Mouse (Mus musculus): ENCODE results near the gene Mta1. TPM values are rescaled to one million over a fixed set of nuclear protein-coding genes. Genes with fewer than 3 reads are reported as not detected.

Mta1 gene
- polyA plus RNA-seq, 1 experiment from 2014 or later, result 4.9 TPM

DNA sequence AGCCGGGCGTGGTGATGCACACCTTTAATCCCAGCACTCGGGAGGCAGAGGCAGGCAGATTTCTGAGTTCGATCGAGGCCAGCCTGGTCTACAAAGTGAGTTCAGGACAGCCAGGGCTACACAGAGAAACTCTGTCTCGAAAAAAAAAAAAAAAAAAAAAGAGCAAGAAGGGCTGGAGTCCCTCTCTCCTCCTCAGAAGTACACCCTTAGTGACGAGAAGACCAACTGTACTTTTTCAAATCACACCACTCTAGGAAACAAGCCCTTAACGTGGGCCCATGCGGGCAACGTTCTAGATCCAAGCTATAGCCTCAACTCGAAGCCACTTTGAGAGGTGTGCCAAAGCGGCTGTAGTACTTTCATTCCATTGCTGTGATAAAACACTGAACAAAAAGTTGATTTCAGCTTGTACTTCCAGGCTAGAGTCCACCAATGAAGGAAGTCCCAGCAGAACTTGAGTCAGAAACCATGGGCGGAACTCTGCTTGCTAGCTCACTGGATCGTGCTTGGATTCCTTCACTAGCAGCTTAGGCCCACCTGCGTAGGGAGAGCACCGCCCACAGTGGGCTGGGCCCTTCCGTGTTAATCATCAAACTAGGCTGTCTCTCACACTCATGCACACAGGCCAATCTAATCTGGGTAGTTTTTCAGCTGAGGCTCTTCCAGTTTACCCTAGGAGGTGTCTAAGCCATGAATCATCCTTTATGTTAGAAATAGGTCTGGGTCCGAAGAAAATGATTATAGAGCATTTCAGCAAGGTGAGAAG is 79.1 kb downstream of the Mta1 start:
- Histone ChIP-seq H3K4me3 (ENCODE audit: low read depth, low read length) (no peak overlapping the region), H3K4me2 (replicated peaks; ENCODE audit: low read depth) (no peak overlapping the region), H3K36me3 (ENCODE audit: control insufficient read depth, insufficient read depth, low read length) (no peaks in the 10 kb centered on the region), H3K27ac (replicated peaks) (no peak overlapping the region), H3K9ac (ENCODE audit: low read length) (no peak overlapping the region), H3K27me3 (ENCODE audit: control insufficient read depth, insufficient read depth, low read length) (no peaks in the 10 kb centered on the region), H3K9me3 (ENCODE audit: control insufficient read depth, low read length) (no peaks in the 10 kb centered on the region), H3K4me1 (replicated peaks; ENCODE audit: control insufficient read depth, insufficient read depth) (no peaks in the 10 kb centered on the region)
- TF ChIP-seq EP300 (optimal IDR thresholded peaks at IDR 0.05) (no peak), CTCF (IDR thresholded peaks at IDR 0.05; ENCODE audit: low read depth) (no peak)
- ATAC-seq (ENCODE audit: low FRiP score, low TSS enrichment), result peak; percentile 80
- 81% methylated on average over 18 of the region's 18 CpGs for WGBS
- DNase-seq (ENCODE audit: low spot score), result peak; percentile 44

DNA sequence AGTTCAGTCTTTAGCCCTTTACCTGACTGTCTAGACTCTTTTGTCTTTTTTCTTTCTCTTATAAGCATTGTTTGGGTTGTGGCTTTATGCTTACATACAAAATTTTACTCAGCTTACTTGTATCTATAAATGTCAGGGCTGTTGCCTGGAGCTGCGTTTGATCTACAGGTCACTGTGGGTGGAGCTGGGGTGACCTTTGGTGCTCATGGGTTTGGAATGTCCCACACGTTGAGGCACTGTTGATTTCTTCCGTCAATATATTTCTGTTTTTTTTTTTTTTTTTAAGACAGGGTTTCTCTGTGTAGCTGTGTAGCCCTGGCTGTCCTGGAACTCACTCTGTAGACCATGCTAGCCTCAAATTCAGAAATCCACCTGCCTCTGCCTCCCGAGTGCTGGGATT is 82.9 kb downstream of the Mta1 start:
- Histone ChIP-seq H3K27ac (replicated peaks) (no peak overlapping the region), H3K9ac (ENCODE audit: low read length) (no peak overlapping the region), H3K4me2 (replicated peaks; ENCODE audit: low read depth) (no peak overlapping the region), H3K27me3 (ENCODE audit: control insufficient read depth, insufficient read depth, low read length) (no peaks in the 10 kb centered on the region; the same call in 1 of the 2 replicates), H3K4me3 (ENCODE audit: low read depth, low read length) (no peak overlapping the region), H3K36me3 (ENCODE audit: control insufficient read depth, insufficient read depth, low read length) (no peaks in the 10 kb centered on the region), H3K9me3 (ENCODE audit: control insufficient read depth, low read length) (no peaks in the 10 kb centered on the region), H3K4me1 (replicated peaks; ENCODE audit: control insufficient read depth, insufficient read depth) (no peaks in the 10 kb centered on the region)
- DNase-seq (ENCODE audit: low spot score), result no peak
- no peak for TF ChIP-seq CTCF (IDR thresholded peaks at IDR 0.05; ENCODE audit: low read depth)
- no peak for TF ChIP-seq EP300 (optimal IDR thresholded peaks at IDR 0.05)
- WGBS, result 37% methylated on average over 4 of the region's 4 CpGs
- ATAC-seq (ENCODE audit: low FRiP score, low TSS enrichment), result no peak

DNA sequence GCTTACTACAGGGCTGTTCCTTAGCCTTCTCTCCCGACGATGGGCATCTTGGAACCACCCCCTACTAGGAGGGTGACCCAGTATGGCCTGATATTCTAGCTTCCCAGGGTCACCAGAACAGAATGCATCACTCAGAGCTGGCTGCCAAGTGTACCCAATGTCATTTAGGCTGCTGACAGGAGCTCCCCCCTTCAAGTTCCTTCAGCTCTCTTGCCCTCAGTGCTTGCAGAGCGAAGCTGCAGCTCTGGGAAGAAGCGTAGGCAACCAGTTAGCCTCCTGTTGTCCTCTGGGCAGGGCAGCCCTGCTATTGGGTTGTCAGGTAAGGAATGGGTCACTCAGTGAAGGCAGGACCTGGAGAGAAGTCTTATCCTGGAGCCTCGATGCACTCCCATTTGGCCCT is 86.9 kb downstream of the Mta1 start:
- TF ChIP-seq EP300 (optimal IDR thresholded peaks at IDR 0.05), result no peak
- no peak for TF ChIP-seq CTCF (IDR thresholded peaks at IDR 0.05; ENCODE audit: low read depth)
- Histone ChIP-seq H3K9me3 (ENCODE audit: control insufficient read depth, low read length) (no peaks in the 10 kb centered on the region), H3K36me3 (ENCODE audit: control insufficient read depth, insufficient read depth, low read length) (no peaks in the 10 kb centered on the region), H3K4me3 (ENCODE audit: low read depth, low read length) (no peak overlapping the region), H3K27ac (replicated peaks) (no peak overlapping the region), H3K9ac (ENCODE audit: low read length) (no peak overlapping the region), H3K4me1 (replicated peaks; ENCODE audit: control insufficient read depth, insufficient read depth) (peaks cover 2% of the 10 kb centered on the region), H3K4me2 (replicated peaks; ENCODE audit: low read depth) (no peak overlapping the region), H3K27me3 (ENCODE audit: control insufficient read depth, insufficient read depth, low read length) (no peaks in the 10 kb centered on the region; the same call in 1 of the 2 replicates)
- ATAC-seq (ENCODE audit: low FRiP score, low TSS enrichment) (no peak), DNase-seq (ENCODE audit: low spot score) (no peak)
- WGBS, result 68% methylated on average over 5 of the region's 5 CpGs

DNA sequence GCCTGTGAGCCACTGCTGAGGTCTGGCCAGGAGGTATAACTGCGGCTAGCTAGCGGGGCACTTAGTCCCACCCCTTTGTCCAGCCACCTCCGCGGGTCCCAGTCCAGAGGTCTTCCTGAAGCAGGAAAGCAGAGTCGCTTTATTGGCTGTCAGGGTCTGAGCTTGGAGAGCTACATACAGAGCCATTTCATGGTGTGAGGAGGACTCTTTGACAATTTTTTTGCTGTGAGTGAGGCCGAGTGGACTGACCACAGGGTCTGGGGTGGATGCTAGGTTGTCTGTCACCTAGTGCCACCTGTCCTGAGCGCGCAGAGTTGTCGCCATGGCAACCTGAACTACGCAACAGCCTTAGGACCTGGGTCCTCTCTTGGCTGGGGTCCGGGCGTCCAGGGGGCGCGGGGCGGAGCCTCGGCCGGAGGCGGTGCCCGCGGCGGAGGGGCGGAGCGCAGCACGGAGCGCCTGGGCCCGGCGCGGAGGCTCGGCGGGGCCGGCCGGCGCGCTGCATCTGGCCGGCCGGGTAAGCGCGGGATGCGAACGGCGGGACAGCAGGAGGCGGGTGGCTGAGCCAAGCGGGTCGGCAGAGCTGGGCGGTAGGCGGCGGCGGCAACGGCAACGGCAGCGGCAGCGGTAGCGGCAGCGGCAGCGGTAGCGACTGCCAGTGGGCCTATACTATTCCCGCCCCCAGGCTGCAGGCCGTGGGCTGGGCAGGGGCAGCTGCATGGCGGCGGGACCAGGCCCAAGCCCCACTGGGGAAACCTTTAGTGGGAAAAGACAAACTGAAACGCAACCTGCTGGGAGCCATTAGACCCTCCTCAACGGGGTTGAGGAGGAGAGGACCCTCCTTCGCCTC is 87.6 kb downstream of the Mta1 start, which contains the start of gene Tmem121:
Tmem121 (plus strand) TSS at position 489 of the 850 bp plus-strand sequence.
- 2% methylated on average over 56 of the region's 63 CpGs for WGBS
- no peak for ATAC-seq (ENCODE audit: low FRiP score, low TSS enrichment)

DNA sequence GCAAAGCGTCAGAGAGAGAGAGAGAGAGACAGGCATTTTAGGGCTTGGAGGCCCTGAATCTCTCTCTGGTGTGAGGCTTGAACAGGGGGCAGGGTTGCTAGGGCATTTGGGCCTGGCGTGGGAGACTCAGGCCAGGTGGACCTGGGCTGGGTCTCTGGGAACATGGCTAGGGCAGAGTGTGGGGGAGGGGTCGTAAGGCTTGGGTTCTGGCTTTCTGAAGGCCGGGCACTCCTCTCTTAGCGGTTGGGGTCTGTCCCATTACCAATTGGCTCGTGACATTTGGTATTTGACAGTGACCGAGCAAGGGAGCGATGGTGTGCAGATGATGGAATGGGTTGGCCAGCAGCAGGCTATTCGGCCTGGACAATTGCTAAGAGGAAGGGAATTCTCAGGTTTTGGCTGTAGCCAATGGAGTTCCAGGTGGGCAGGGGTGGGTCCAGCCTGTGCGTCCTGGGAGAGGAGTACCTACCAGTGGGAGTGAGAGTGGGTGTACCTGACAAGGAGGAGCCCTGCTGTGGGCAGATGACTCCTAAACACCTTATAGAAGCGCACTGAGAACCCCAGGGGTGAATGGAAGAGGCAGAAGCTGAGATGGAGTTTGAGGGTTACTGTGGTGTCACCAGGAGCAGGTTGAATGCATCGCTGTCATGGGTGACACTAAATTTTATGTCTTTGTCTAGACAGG is 88.4 kb downstream of the Mta1 start:
- peak overlapping the region; percentile 74 for H3K4me2 ChIP-seq (replicated peaks; ENCODE audit: low read depth)
- TF ChIP-seq EP300 (optimal IDR thresholded peaks at IDR 0.05) (no peak), CTCF (IDR thresholded peaks at IDR 0.05; ENCODE audit: low read depth) (no peak)
- no peak overlapping the region for H3K27ac ChIP-seq (replicated peaks)
- H3K9me3 ChIP-seq (ENCODE audit: control insufficient read depth, low read length), result no peaks in the 10 kb centered on the region
- 50% methylated on average over 12 of the region's 12 CpGs for WGBS
- H3K9ac ChIP-seq (ENCODE audit: low read length), result peak overlapping the region; percentile 63
- no peak for DNase-seq (ENCODE audit: low spot score)
- H3K27me3 ChIP-seq (ENCODE audit: control insufficient read depth, insufficient read depth, low read length), result no peaks in the 10 kb centered on the region; the same call in 1 of the 2 replicates
- H3K4me3 ChIP-seq (ENCODE audit: low read depth, low read length), result peak overlapping the region; percentile 56
- H3K36me3 ChIP-seq (ENCODE audit: control insufficient read depth, insufficient read depth, low read length), result no peaks in the 10 kb centered on the region
- no peak for ATAC-seq (ENCODE audit: low FRiP score, low TSS enrichment)
- peaks cover 2% of the 10 kb centered on the region for H3K4me1 ChIP-seq (replicated peaks; ENCODE audit: control insufficient read depth, insufficient read depth)

More for the DNA sequence above, 87.6 kb downstream of the Mta1 start, which contains the start of gene Tmem121:
- H3K4me3 ChIP-seq (ENCODE audit: low read depth, low read length), result peak within 1 kb of the TSS; percentile 56
- DNase-seq (ENCODE audit: low spot score), result no peak
- no peaks in the 10 kb centered on the region for H3K36me3 ChIP-seq (ENCODE audit: control insufficient read depth, insufficient read depth, low read length)
- H3K9ac ChIP-seq (ENCODE audit: low read length), result peak within 1 kb of the TSS; percentile 63
- H3K27me3 ChIP-seq (ENCODE audit: control insufficient read depth, insufficient read depth, low read length), result no peaks in the 10 kb centered on the region; the same call in 1 of the 2 replicates
- peaks cover 2% of the 10 kb centered on the region for H3K4me1 ChIP-seq (replicated peaks; ENCODE audit: control insufficient read depth, insufficient read depth)
- H3K9me3 ChIP-seq (ENCODE audit: control insufficient read depth, low read length), result no peaks in the 10 kb centered on the region
- TF ChIP-seq EP300 (optimal IDR thresholded peaks at IDR 0.05), result no peak
- no peak for TF ChIP-seq CTCF (IDR thresholded peaks at IDR 0.05; ENCODE audit: low read depth)
- H3K4me2 ChIP-seq (replicated peaks; ENCODE audit: low read depth), result peak within 1 kb of the TSS; percentile 74
- H3K27ac ChIP-seq (replicated peaks), result no peak within 1 kb of the TSS

Small RNAs within 50 kb of the gene (microRNA-seq; reads per million reads assigned to microRNA genes)
- gene Gm44471, result not detected

Other genes with a start within 250 kb of the Mta1 start
- 0.10 and 0.11 TPM in 2 replicates for gene Gpr132, start 230.1 kb upstream of the Mta1 start, polyA plus RNA-seq (2015; fragmentation: Nextera tagmentation; extraction: Ambion mirVana)
- gene Jag2, start 168.5 kb upstream of the Mta1 start, polyA plus RNA-seq (2015; fragmentation: Nextera tagmentation; extraction: Ambion mirVana), result 3.2 and 4.5 TPM in 2 replicates
- 78.6 and 82.7 TPM in 2 replicates for gene Nudt14, start 156.2 kb upstream of the Mta1 start, polyA plus RNA-seq (2015; fragmentation: Nextera tagmentation; extraction: Ambion mirVana)
- 17.1 and 19.7 TPM in 2 replicates for gene Btbd6, start 121.8 kb upstream of the Mta1 start, polyA plus RNA-seq (2015; fragmentation: Nextera tagmentation; extraction: Ambion mirVana)
- 22.3 and 27.6 TPM in 2 replicates for gene Brf1, start 97.6 kb upstream of the Mta1 start, polyA plus RNA-seq (2015; fragmentation: Nextera tagmentation; extraction: Ambion mirVana)
- 4.1 and 5.1 TPM in 2 replicates for gene Pacs2, start 83.8 kb upstream of the Mta1 start, polyA plus RNA-seq (2015; fragmentation: Nextera tagmentation; extraction: Ambion mirVana)
- gene Tex22, start 23.8 kb upstream of the Mta1 start, polyA plus RNA-seq (2015; fragmentation: Nextera tagmentation; extraction: Ambion mirVana), result not detected in 2 replicates
- 106 and 112 TPM in 2 replicates for gene Crip2, start 42.0 kb downstream of the Mta1 start, polyA plus RNA-seq (2015; fragmentation: Nextera tagmentation; extraction: Ambion mirVana)
- 585 and 865 TPM in 2 replicates for gene Crip1, start 48.0 kb downstream of the Mta1 start, polyA plus RNA-seq (2015; fragmentation: Nextera tagmentation; extraction: Ambion mirVana)
- 5.7 and 6.0 TPM in 2 replicates for gene Tedc1, start 58.1 kb downstream of the Mta1 start, polyA plus RNA-seq (2015; fragmentation: Nextera tagmentation; extraction: Ambion mirVana)
- gene Tmem121, start 87.7 kb downstream of the Mta1 start, polyA plus RNA-seq (2015; fragmentation: Nextera tagmentation; extraction: Ambion mirVana), result 4.2 and 4.6 TPM in 2 replicates

Data from stomach, postnatal 0 days (tissue).